Mouse (Mus musculus) layer of hippocampus, adult 11-12 months (tissue): ENCODE measurements around the gene Gm6367.
"Not testable (repeated sequence)": the region's sequence is repeated elsewhere in the genome, so short reads cannot be mapped to it uniquely, and the experiment has no call there.

Source experiments
- DNase-seq: peaks from one replicate; pipeline ENCODE4 v3.0.0; 2022; ENCODE audit warnings: low spot score

Gm6367 gene

DNA sequence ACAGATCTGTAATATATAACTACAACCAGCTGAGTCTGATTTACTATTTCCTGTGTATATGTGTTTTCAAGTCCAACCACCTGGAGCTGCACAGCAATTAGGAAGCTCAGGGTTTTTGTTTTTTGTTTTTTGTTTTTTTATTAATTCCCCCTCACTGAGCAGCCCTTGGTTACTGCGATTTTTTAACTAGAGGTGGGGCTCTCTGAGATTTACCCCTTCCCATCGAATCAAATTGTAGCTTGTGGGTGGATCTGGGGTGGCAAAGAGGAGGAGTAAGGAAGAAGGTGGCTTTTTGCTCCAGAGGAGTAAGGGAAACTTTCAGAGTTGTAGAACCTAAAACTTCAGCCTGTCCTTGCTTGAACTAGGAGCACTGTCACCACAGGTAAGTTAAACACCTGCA, at the start of gene Gm6367:
Gm6367 (plus strand) TSS at position 301 of the 400 bp plus-strand sequence.
- not testable (repeated sequence) for DNase-seq
